Mouse (Mus musculus) heart, postnatal 0 days (tissue): ENCODE measurements around the gene Krtap19-4. TPM values are rescaled to one million over a fixed set of nuclear protein-coding genes. Genes with fewer than 3 reads are reported as not detected.

Source experiments
- ATAC-seq: fragments of 200-750 bp; cut with Nextera tagmentation; 2 replicates; pipeline ENCODE4 v1.8.0; 2017; ENCODE audit warnings: low read depth, moderate number of reproducible peaks, moderate library complexity; ENCODE audit not compliant: insufficient read depth
- DNase-seq: peaks from one replicate; pipeline ENCODE4 v3.0.0-alpha.2; 2016; ENCODE audit warnings: low spot score
- H3K27ac ChIP-seq: fragments of 300-500 bp; sonication (generic); 2 replicates; pipeline ENCODE4 v1.5.1; 2014; ENCODE audit warnings: low read depth, mild to moderate bottlenecking
- H3K27me3 ChIP-seq: fragments of 300-500 bp; sonication (generic); 2 replicates; pipeline ENCODE4 v1.6.1; 2014; ENCODE audit warnings: low read length, mixed read lengths; ENCODE audit not compliant: control insufficient read depth, insufficient read depth
- H3K36me3 ChIP-seq: fragments of 300-500 bp; sonication (generic); replicated peaks from 2 replicates; pipeline ENCODE4 v1.6.1; 2014; ENCODE audit warnings: low read length, mixed read lengths; ENCODE audit not compliant: control insufficient read depth, insufficient read depth
- H3K4me1 ChIP-seq: fragments of 300-500 bp; sonication (generic); 2 replicates; pipeline ENCODE4 v1.6.1; 2014; ENCODE audit warnings: antibody characterized with exemption; ENCODE audit not compliant: control insufficient read depth, insufficient read depth
- H3K4me2 ChIP-seq: fragments of 300-500 bp; sonication (generic); 2 replicates; pipeline ENCODE4 v1.6.1; 2014; ENCODE audit warnings: low read depth, mild to moderate bottlenecking, low read length, moderate library complexity
- H3K4me3 ChIP-seq: fragments of 300-500 bp; sonication (generic); 2 replicates; pipeline ENCODE4 v1.5.1; 2014; ENCODE audit warnings: low read depth, low read length
- H3K9ac ChIP-seq: fragments of 300-500 bp; sonication (generic); replicated peaks from 2 replicates; pipeline ENCODE4 v1.6.1; 2014; ENCODE audit warnings: low read depth, low read length, mixed read lengths
- H3K9me3 ChIP-seq: fragments of 300-500 bp; sonication (generic); replicated peaks from 2 replicates; pipeline ENCODE4 v1.6.1; 2016; ENCODE audit warnings: low read length; ENCODE audit not compliant: control insufficient read depth
- CTCF ChIP-seq: IDR thresholded peaks from 2 replicates; pipeline ENCODE4 v1.5.1; 2016; ENCODE audit warnings: antibody characterized with exemption, control low read depth, low read depth
- EP300 ChIP-seq: IDR thresholded peaks from 2 replicates; pipeline ENCODE4 v1.6.1; 2016; ENCODE audit warnings: antibody characterized with exemption, low read depth
- WGBS: fragments of 180-500 bp; shearing (Covaris S2); extraction: QIAGEN DNeasy Blood & Tissue Kit; methylation state at CpG from one replicate; pipeline ENCODE4 v1.1.7; 2014; 5-methylcytosine and 5-hydroxymethylcytosine counted together
- polyA plus RNA-seq: library from polyadenylated mRNA; unstranded; fragments of >200 nt; fragmentation: Nextera tagmentation; extraction: Ambion mirVana; gene quantifications from 2 replicates; pipeline ENCODE4 v1.2.1, GENCODE M21; 2015
- total RNA-seq: library from RNA; depleted of rRNA; stranded (reverse); fragments of >200 nt; gene quantifications from 2 replicates; pipeline ENCODE4 v1.2.3, GENCODE M21; 2014; ENCODE audit warnings: low replicate concordance; rRNA removed

Krtap19-4 gene
- total and polyA plus RNA-seq, 2 experiments from 2014 or later: not detected

GRCm38 (mm10) chr16:88869311-88869710 lies 15.6 kb downstream of the Krtap19-4 start, which contains the start of gene Krtap19-1:
Gene Krtap19-1 (minus strand): TSS chr16:88869411.
- TF ChIP-seq CTCF (no peak), EP300 (no peak)
- Histone ChIP-seq H3K4me3 (no peak within 1 kb of the TSS), H3K27me3 (no peaks in the 10 kb centered on the region), H3K9ac (no peak within 1 kb of the TSS), H3K4me1 (no peaks in the 10 kb centered on the region), H3K9me3 (no peaks in the 10 kb centered on the region), H3K27ac (no peak within 1 kb of the TSS), H3K36me3 (no peaks in the 10 kb centered on the region), H3K4me2 (no peak within 1 kb of the TSS)
- 78% methylated on average over 6 of the region's 6 CpGs for WGBS
- ATAC-seq (no peak), DNase-seq (no peak)

DNA sequence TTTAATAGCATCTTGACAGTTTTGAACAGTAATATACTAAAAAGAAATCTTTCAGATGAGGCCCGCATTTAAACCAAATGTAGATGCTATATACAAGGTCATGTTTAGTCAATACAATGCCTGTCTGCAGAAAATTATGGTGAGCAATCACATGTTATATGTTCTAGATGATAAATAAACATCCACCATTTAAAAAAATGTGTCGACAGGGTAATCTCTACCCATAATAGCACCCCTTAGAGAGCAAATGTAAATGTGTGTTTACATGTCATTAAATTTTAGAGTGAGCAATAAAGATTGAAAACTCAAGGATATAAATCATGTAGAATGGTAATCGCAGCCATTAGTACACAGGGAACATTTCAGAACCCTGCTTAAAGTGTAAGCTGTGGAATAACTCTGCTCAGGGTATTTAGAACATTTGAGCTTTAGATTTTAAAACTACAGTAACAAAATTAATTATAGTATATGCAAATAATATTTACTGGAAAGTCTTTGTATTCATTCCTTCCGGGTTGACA lies 19.9 kb downstream of the Krtap19-4 start:
- WGBS: 79% methylated on average over 4 of the region's 4 CpGs
- Histone ChIP-seq H3K4me2 (no peak overlapping the region), H3K9me3 (no peaks in the 10 kb centered on the region), H3K4me1 (no peaks in the 10 kb centered on the region), H3K9ac (no peak overlapping the region), H3K36me3 (no peaks in the 10 kb centered on the region), H3K27me3 (no peaks in the 10 kb centered on the region), H3K27ac (no peak overlapping the region), H3K4me3 (no peak overlapping the region)
- TF ChIP-seq CTCF (no peak), EP300 (no peak)
- DNase-seq (no peak), ATAC-seq (no peak)

GRCm38 (mm10) chr16:88851450-88851849 lies 33.4 kb downstream of the Krtap19-4 start:
- ATAC-seq (no peak), DNase-seq (peak; percentile 30)

GRCm38 (mm10) chr16:88848558-88848957 lies 36.3 kb downstream of the Krtap19-4 start:
- Histone ChIP-seq H3K4me3 (no peak overlapping the region), H3K27ac (no peak overlapping the region), H3K36me3 (no peaks in the 10 kb centered on the region), H3K4me1 (no peaks in the 10 kb centered on the region), H3K9me3 (no peaks in the 10 kb centered on the region), H3K4me2 (no peak overlapping the region), H3K9ac (no peak overlapping the region), H3K27me3 (no peaks in the 10 kb centered on the region)
- 80% methylated on average over 4 of the region's 4 CpGs for WGBS
- no peak for ATAC-seq
- no peak for DNase-seq
- TF ChIP-seq CTCF (no peak), EP300 (no peak)

More at GRCm38 (mm10) chr16:88851450-88851849, 33.4 kb downstream of the Krtap19-4 start:
- Histone ChIP-seq H3K4me1 (no peaks in the 10 kb centered on the region), H3K27ac (no peak overlapping the region), H3K27me3 (no peaks in the 10 kb centered on the region), H3K9ac (no peak overlapping the region), H3K9me3 (no peaks in the 10 kb centered on the region), H3K4me2 (no peak overlapping the region), H3K36me3 (no peaks in the 10 kb centered on the region), H3K4me3 (no peak overlapping the region)
- TF ChIP-seq EP300 (no peak), CTCF (peak; percentile 64)
- WGBS: 5% methylated on average over 5 of the region's 5 CpGs

DNA sequence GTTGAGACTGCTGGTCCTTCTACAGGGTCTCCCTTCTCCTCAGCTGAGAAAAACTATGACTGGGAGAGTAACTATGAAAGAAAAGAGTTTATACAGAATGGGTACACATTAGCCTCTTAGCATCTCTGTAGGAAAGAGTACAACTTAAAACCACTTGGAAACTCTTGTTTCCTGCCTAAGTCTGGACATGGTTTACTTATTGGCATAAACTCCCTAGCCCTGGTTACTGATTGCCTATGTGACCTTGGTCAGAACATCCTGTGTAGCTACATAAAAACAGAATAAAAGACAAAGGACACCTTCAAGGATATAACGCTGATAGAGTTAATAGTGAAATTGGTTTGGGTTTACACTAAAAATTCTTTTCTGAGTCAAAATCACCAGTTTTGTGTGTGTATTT lies 37.5 kb downstream of the Krtap19-4 start:
- no peak overlapping the region for H3K4me3 ChIP-seq
- 90% methylated on average over 1 of the region's 1 CpGs for WGBS
- no peak overlapping the region for H3K9ac ChIP-seq
- DNase-seq: no peak
- no peaks in the 10 kb centered on the region for H3K9me3 ChIP-seq
- ATAC-seq: no peak
- no peak overlapping the region for H3K27ac ChIP-seq
- TF ChIP-seq EP300: no peak
- TF ChIP-seq CTCF: no peak
- no peak overlapping the region for H3K4me2 ChIP-seq
- H3K27me3 ChIP-seq: no peaks in the 10 kb centered on the region
- H3K4me1 ChIP-seq: no peaks in the 10 kb centered on the region
- no peaks in the 10 kb centered on the region for H3K36me3 ChIP-seq

Other genes with a start within 250 kb of the Krtap19-4 start
- gene Krtap26-1, start 237.3 kb downstream of the Krtap19-4 start, total RNA-seq: not detected in 2 replicates
- not detected in 2 replicates for gene Krtap26-1, start 237.3 kb downstream of the Krtap19-4 start, polyA plus RNA-seq
- not detected in 2 replicates for gene Krtap27-1, start 213.4 kb downstream of the Krtap19-4 start, total RNA-seq
- gene Krtap27-1, start 213.4 kb downstream of the Krtap19-4 start, polyA plus RNA-seq: not detected in 2 replicates
- not detected in 2 replicates for gene 2310061N02Rik, start 177.1 kb downstream of the Krtap19-4 start, total RNA-seq
- not detected in 2 replicates for gene 2310061N02Rik, start 177.1 kb downstream of the Krtap19-4 start, polyA plus RNA-seq
- gene Krtap13-1, start 156.2 kb downstream of the Krtap19-4 start, total RNA-seq: not detected in 2 replicates
- gene Krtap13-1, start 156.2 kb downstream of the Krtap19-4 start, polyA plus RNA-seq: not detected in 2 replicates
- not detected in 2 replicates for gene Krtap13, start 133.5 kb downstream of the Krtap19-4 start, total RNA-seq
- gene Krtap13, start 133.5 kb downstream of the Krtap19-4 start, polyA plus RNA-seq: not detected in 2 replicates
- gene 2310034C09Rik, start 126.2 kb downstream of the Krtap19-4 start, total RNA-seq: not detected in 2 replicates
- not detected in 2 replicates for gene 2310034C09Rik, start 126.2 kb downstream of the Krtap19-4 start, polyA plus RNA-seq
- gene 2310057N15Rik, start 110.9 kb downstream of the Krtap19-4 start, total RNA-seq: not detected in 2 replicates
- gene 2310057N15Rik, start 110.9 kb downstream of the Krtap19-4 start, polyA plus RNA-seq: not detected in 2 replicates
- gene Gm5965, start 107.2 kb downstream of the Krtap19-4 start, total RNA-seq: not detected in 2 replicates
- gene Gm5965, start 107.2 kb downstream of the Krtap19-4 start, polyA plus RNA-seq: not detected in 2 replicates
- gene Gm20741, start 72.9 kb downstream of the Krtap19-4 start, total RNA-seq: not detected in 2 replicates
- not detected in 2 replicates for gene Gm20741, start 72.9 kb downstream of the Krtap19-4 start, polyA plus RNA-seq
- gene Krtap15, start 64.9 kb downstream of the Krtap19-4 start, total RNA-seq: not detected in 2 replicates
- not detected in 2 replicates for gene Krtap15, start 64.9 kb downstream of the Krtap19-4 start, polyA plus RNA-seq
- gene Krtap14, start 58.9 kb downstream of the Krtap19-4 start, total RNA-seq: not detected in 2 replicates
- not detected in 2 replicates for gene Krtap14, start 58.9 kb downstream of the Krtap19-4 start, polyA plus RNA-seq
- gene Krtap19-1, start 15.7 kb downstream of the Krtap19-4 start, total RNA-seq: not detected in 2 replicates
- gene Krtap19-1, start 15.7 kb downstream of the Krtap19-4 start, polyA plus RNA-seq: not detected in 2 replicates
- gene Krtap19-2, start 10.8 kb downstream of the Krtap19-4 start, total RNA-seq: not detected in 2 replicates
- not detected in 2 replicates for gene Krtap19-2, start 10.8 kb downstream of the Krtap19-4 start, polyA plus RNA-seq
- not detected in 2 replicates for gene Krtap19-3, start 7.1 kb downstream of the Krtap19-4 start, total RNA-seq
- not detected in 2 replicates for gene Krtap19-3, start 7.1 kb downstream of the Krtap19-4 start, polyA plus RNA-seq
- not detected in 2 replicates for gene Krtap19-5, start 11.4 kb upstream of the Krtap19-4 start, total RNA-seq
- not detected in 2 replicates for gene Krtap19-5, start 11.4 kb upstream of the Krtap19-4 start, polyA plus RNA-seq
- gene Krtap19-9b, start 47.2 kb upstream of the Krtap19-4 start, total RNA-seq: not detected in 2 replicates
- gene Krtap19-9b, start 47.2 kb upstream of the Krtap19-4 start, polyA plus RNA-seq: not detected in 2 replicates
- gene Krtap16-3, start 77.8 kb upstream of the Krtap19-4 start, total RNA-seq: not detected in 2 replicates
- gene Krtap16-3, start 77.8 kb upstream of the Krtap19-4 start, polyA plus RNA-seq: not detected in 2 replicates
- not detected in 2 replicates for gene Krtap22-2, start 125.7 kb upstream of the Krtap19-4 start, total RNA-seq
- gene Krtap22-2, start 125.7 kb upstream of the Krtap19-4 start, polyA plus RNA-seq: not detected in 2 replicates
- not detected in 2 replicates for gene Gm10229, start 130.2 kb upstream of the Krtap19-4 start, total RNA-seq
- not detected in 2 replicates for gene Gm10229, start 130.2 kb upstream of the Krtap19-4 start, polyA plus RNA-seq
- not detected in 2 replicates for gene Krtap6-1, start 146.6 kb upstream of the Krtap19-4 start, total RNA-seq
- gene Krtap6-1, start 146.6 kb upstream of the Krtap19-4 start, polyA plus RNA-seq: not detected in 2 replicates
- gene Gm10228, start 156.4 kb upstream of the Krtap19-4 start, total RNA-seq: not detected in 2 replicates
- not detected in 2 replicates for gene Gm10228, start 156.4 kb upstream of the Krtap19-4 start, polyA plus RNA-seq
- gene Krtap6-5, start 162.8 kb upstream of the Krtap19-4 start, total RNA-seq: not detected in 2 replicates
- gene Krtap6-5, start 162.8 kb upstream of the Krtap19-4 start, polyA plus RNA-seq: not detected in 2 replicates
- gene 1110025L11Rik, start 178.9 kb upstream of the Krtap19-4 start, total RNA-seq: not detected in 2 replicates
- gene 1110025L11Rik, start 178.9 kb upstream of the Krtap19-4 start, polyA plus RNA-seq: not detected in 2 replicates
- gene Krtap6-3, start 198.9 kb upstream of the Krtap19-4 start, total RNA-seq: not detected in 2 replicates
- not detected in 2 replicates for gene Krtap6-3, start 198.9 kb upstream of the Krtap19-4 start, polyA plus RNA-seq